Mouse (Mus musculus) C2C12 (cell line): ENCODE data around the gene Hist1h2ak. TPM values are rescaled to one million over a fixed set of nuclear protein-coding genes. Genes with fewer than 3 reads are reported as not detected.
"Not testable (repeated sequence)": the region's sequence is repeated elsewhere in the genome, so short reads cannot be mapped to it uniquely, and the experiment has no call there.

ENCODE experiments used
- H3K27me3 ChIP-seq: one replicate; pipeline ENCODE4 v1.6.1; 2011; ENCODE audit not compliant: control insufficient read depth, insufficient read depth, insufficient read length
- H3K36me3 ChIP-seq: one replicate; pipeline ENCODE4 v1.6.1; 2011; ENCODE audit not compliant: control insufficient read depth, insufficient read depth
- H3K4me3 ChIP-seq: one replicate; pipeline ENCODE4 v1.5.1; 2011; ENCODE audit warnings: mild to moderate bottlenecking, control low read depth; ENCODE audit not compliant: poor library complexity, insufficient read depth, severe bottlenecking
- H3K79me2 ChIP-seq: one replicate; pipeline ENCODE4 v1.6.1; 2011; ENCODE audit not compliant: control insufficient read depth, insufficient read depth
- H3K79me3 ChIP-seq: one replicate; pipeline ENCODE4 v1.6.1; 2011; ENCODE audit warnings: low read depth, control low read depth
- H3ac ChIP-seq: one replicate; pipeline ENCODE3; 2011; ENCODE audit warnings: low read depth; ENCODE audit not compliant: control insufficient read depth, insufficient read length
- CEBPB ChIP-seq: IDR thresholded peaks from one replicate; pipeline ENCODE4 v1.6.1; 2011; ENCODE audit warnings: low read depth, mild to moderate bottlenecking, control low read depth, moderate library complexity
- CTCF ChIP-seq: IDR thresholded peaks from one replicate; pipeline ENCODE4 v1.5.1; 2011; ENCODE audit not compliant: control insufficient read depth, insufficient read depth, insufficient read length
- FOSL1 ChIP-seq: IDR thresholded peaks from one replicate; pipeline ENCODE4 v1.8.0; 2011; ENCODE audit warnings: mild to moderate bottlenecking, low read length; ENCODE audit not compliant: poor library complexity, insufficient read depth, severe bottlenecking
- MAX ChIP-seq: IDR thresholded peaks from one replicate; pipeline ENCODE4 v1.6.1; 2011; ENCODE audit warnings: mild to moderate bottlenecking, control low read depth
- MYOD1 ChIP-seq: IDR thresholded peaks from one replicate; pipeline ENCODE4 v1.6.1; 2011; ENCODE audit warnings: low read depth; ENCODE audit not compliant: control insufficient read depth, insufficient read length
- MYOG ChIP-seq: IDR thresholded peaks from one replicate; pipeline ENCODE4 v1.6.1; 2011; ENCODE audit not compliant: control insufficient read depth, insufficient read length; ENCODE audit errors: extremely low read depth
- USF1 ChIP-seq: IDR thresholded peaks from one replicate; pipeline ENCODE4 v1.6.1; 2011; ENCODE audit warnings: low read depth, mild to moderate bottlenecking, control low read depth, moderate library complexity
- long read RNA-seq, 2 experiments: library from polyadenylated mRNA; unstranded; transcript quantifications; one replicate each; pipeline ENCODE4 v2.0.0; 2019 to 2020
- polyA plus RNA-seq: library from polyadenylated mRNA; unstranded; fragments of >200 nt; fragmentation: generic; extraction: Trizol; gene quantifications from one replicate; pipeline ENCODE4 v1.2.1, GENCODE M21; 2012; ENCODE audit warnings: missing spikeins

The Hist1h2ak gene
- 5.9 TPM for polyA plus RNA-seq
- long read RNA-seq, experiment 1 = 0 reads
- long read RNA-seq, experiment 2 = 0 reads

DNA sequence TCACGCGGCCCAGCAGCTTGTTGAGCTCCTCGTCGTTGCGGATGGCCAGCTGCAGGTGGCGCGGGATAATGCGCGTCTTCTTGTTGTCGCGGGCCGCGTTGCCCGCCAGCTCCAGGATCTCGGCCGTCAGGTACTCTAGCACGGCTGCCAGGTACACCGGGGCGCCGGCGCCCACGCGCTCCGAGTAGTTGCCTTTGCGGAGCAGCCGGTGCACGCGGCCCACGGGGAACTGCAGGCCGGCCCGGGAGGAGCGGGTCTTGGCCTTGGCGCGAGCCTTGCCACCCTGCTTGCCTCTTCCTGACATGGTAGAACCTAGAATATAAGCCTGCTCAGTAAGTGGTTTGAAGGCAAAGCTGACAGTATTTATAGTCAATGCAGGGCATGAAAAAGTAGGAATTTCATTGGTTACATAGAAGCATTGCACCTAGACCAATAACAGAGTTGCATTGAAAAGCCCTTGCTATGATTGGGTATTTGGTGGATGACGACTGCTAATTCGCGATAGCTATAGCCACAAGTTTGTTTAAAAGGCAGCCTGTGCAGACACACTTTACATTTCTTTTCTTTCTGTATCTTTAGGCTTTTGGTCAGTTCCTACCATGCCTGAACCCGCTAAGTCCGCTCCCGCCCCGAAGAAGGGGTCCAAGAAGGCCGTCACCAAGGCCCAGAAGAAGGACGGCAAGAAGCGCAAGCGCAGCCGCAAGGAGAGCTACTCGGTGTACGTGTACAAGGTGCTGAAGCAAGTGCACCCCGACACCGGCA is at the start of gene Hist1h2ak, which contains the start of gene Hist1h2bn:
Hist1h2ak (minus strand) TSS at position 304 of the 762 bp plus-strand sequence.
Hist1h2bn (plus strand) TSS at position 600 of the 762 bp plus-strand sequence.
- H3K36me3 ChIP-seq, H3K27me3 ChIP-seq, H3K79me3 ChIP-seq: not testable (repeated sequence)
- Histone ChIP-seq H3K79me2 (peaks cover 13% of the 10 kb centered on the region), H3K4me3 (peak within 1 kb of the TSS; percentile 25), H3ac (peak within 1 kb of the TSS; percentile 61)
- TF ChIP-seq CEBPB = peak; percentile 29

DNA sequence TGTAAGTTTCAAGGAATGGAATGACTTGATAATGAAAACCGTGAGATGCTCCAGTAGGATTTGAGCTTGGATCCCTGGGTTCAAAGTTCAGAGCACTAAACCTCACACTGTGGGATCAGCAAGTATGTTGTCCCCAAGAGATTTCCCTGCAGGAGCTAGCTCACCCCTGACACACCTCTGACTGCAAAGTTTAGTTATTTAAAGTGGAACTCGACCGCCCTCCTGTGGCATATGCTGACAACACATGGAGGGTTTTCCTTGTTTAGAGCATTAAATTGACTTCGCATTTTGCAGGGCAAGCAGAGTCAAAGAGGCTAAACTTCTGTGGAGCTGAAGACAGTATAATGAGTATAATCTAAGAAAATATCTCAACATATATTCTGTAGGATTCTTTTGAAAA is 49.4 kb upstream of the Hist1h2ak start:
- not testable (repeated sequence) for H3K27me3 ChIP-seq, H3K79me3 ChIP-seq, H3K79me2 ChIP-seq, H3K36me3 ChIP-seq, H3K4me3 ChIP-seq, H3ac ChIP-seq

DNA sequence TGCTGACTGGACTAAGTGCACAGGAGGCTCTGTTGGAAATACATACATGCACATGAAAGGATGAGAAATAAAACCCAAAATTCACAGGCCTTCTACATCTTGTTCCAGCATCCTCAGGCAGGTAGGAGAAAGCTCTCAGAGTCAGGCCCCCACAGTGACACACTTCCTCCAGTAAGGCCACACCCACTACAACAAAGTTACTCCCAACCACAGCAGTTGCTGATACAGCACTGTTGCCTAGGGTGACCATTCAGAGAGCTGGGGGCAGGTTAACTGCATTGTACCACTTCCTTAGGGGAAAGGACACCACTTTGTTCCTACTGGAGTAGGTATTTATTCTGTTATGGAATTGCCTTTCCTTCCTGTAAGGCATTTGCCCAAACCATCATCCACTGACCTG is 43.5 kb upstream of the Hist1h2ak start:
- H3K27me3 ChIP-seq, H3K79me2 ChIP-seq, H3K4me3 ChIP-seq, H3K79me3 ChIP-seq, H3K36me3 ChIP-seq, H3ac ChIP-seq: not testable (repeated sequence)

DNA sequence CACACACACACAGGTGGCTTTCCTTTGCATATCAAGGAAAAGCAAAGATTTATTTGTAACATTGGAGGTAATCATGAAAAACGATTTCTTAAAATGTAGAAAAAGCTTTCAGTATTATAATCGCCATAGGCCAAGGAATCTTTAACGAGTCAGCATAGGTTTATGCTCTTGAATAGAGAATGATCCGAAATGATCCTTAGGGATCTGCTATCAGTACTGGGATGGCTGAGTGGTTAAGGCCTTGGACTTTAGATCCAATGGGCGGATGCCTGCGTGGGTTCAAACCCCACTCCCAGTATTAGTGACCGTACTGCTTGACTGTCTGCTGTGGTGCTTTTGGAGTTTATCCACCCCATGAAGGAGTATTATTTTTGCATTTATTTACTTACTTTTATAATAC is 42.0 kb upstream of the Hist1h2ak start:
- H3ac ChIP-seq = no peak overlapping the region
- TF ChIP-seq FOSL1 = no peak
- TF ChIP-seq USF1 = no peak
- no peak for TF ChIP-seq MYOD1
- TF ChIP-seq MYOG = no peak
- no peak for TF ChIP-seq CEBPB
- TF ChIP-seq CTCF = no peak
- TF ChIP-seq MAX = no peak
- H3K27me3 ChIP-seq = no peaks in the 10 kb centered on the region
- H3K36me3 ChIP-seq = no peaks in the 10 kb centered on the region
- no peaks in the 10 kb centered on the region for H3K79me3 ChIP-seq
- H3K4me3 ChIP-seq = no peak overlapping the region
- H3K79me2 ChIP-seq = no peaks in the 10 kb centered on the region

DNA sequence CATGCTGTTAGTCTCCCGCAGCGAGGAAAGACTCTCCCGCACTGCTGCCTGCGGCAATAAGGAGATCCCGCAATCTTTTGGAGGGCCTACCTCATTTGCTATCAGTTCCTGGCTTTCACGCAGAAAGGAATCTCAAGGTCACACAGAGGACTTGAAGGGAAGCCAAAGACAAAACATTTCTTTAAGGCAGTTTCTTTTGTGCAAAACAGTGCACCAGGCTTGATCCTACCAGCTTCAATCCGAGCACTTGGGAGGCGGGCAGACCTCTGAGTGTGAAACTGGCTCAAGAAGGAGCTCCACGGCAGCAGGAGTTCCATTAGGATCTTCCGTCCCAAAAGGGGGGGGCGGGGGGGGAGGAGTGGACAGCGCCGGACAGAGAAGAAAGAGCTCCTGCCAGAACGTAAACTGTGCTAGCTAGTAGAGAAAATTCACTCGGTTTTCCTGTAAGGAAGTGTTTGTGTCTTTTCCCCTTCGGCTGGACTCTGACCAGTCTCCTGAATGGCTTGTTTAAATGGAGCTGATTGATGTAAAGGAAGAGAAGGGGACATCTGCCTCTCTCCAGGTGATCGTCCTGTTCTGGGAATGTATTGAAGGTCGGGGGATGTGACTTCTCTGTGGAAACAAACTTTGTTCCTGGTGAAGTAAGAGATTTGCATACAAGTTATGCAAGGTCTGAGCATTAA is 37.1 kb upstream of the Hist1h2ak start:
- Histone ChIP-seq H3K79me2 (no peaks in the 10 kb centered on the region), H3K79me3 (no peaks in the 10 kb centered on the region), H3K4me3 (no peak overlapping the region), H3K36me3 (no peaks in the 10 kb centered on the region), H3ac (no peak overlapping the region), H3K27me3 (no peaks in the 10 kb centered on the region)
- no peak for TF ChIP-seq FOSL1
- TF ChIP-seq MYOD1 = no peak
- no peak for TF ChIP-seq CEBPB
- TF ChIP-seq CTCF = no peak
- no peak for TF ChIP-seq USF1
- TF ChIP-seq MYOG = no peak

DNA sequence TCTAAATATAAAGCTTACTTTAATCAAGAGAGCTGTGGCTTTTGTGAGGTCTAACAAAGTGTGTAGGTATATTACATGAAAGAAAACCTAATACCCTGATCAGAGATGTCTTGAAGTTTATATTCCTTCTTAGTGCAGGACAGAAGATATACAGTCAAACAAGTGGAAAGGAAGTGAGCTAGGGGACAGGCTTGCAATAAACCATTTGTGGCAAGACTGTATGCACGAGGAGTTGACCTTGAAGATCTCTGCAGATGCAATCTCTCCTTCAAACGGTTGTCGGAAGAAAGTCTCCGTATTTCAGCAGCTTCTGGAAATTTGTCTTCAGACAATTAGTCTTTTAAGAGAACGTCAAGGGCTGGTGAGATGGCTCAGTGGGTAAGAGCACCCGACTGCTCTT is 36.3 kb upstream of the Hist1h2ak start:
- no peak overlapping the region for H3ac ChIP-seq
- H3K36me3 ChIP-seq = no peaks in the 10 kb centered on the region
- H3K27me3 ChIP-seq = no peaks in the 10 kb centered on the region
- H3K79me2 ChIP-seq = no peaks in the 10 kb centered on the region
- no peaks in the 10 kb centered on the region for H3K79me3 ChIP-seq
- no peak overlapping the region for H3K4me3 ChIP-seq
- TF ChIP-seq USF1 = no peak
- TF ChIP-seq MYOD1 = no peak
- TF ChIP-seq CEBPB = no peak
- no peak for TF ChIP-seq FOSL1
- TF ChIP-seq CTCF = no peak
- TF ChIP-seq MAX = no peak
- TF ChIP-seq MYOG = no peak
